Mouse (Mus musculus) gastrocnemius, postnatal 14 days (tissue): Measurements from ENCODE around the gene Hormad2. TPM values are rescaled to one million over a fixed set of nuclear protein-coding genes. Genes with fewer than 3 reads are reported as not detected.

Experiments used
- DNase-seq: peaks from one replicate; pipeline ENCODE4 v3.0.0; 2021; ENCODE audit warnings: mixed read lengths
- intact Hi-C: fragments of 180-260 bp; cut with DNase I; formaldehyde crosslinking; loops from one replicate; pipeline ENCODE4 v1.15.1; 2025; ENCODE audit warnings: low total_unique reads
- total RNA-seq, 2 experiments: library from RNA; stranded (reverse); gene quantifications; 2 replicates each; pipeline ENCODE4 v1.2.3; 2021

Gene Hormad2
- total RNA-seq, 2 experiments from 2014 or later, result not detected

DNA sequence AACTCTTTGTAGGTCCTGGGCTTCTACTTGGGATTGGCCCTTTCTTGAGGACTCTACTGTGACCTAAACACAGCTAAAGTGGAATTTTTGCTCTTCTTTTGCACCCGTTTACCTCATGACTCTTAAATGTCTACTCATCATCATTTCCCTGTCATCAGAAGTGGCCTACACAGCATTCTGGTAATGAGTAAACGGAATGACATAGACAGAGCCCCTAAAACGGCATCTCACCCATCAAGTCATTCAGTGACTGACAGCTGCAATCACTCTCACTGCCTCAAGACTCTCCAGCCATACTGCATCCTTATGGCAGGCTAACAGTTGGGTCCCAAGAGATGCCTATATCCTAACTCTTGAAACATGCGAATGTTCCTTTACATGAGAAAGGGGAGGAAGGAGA lies 74.5 kb downstream of the Hormad2 start:
- intact Hi-C loops, result no loop called here
- DNase-seq, result no peak

DNA sequence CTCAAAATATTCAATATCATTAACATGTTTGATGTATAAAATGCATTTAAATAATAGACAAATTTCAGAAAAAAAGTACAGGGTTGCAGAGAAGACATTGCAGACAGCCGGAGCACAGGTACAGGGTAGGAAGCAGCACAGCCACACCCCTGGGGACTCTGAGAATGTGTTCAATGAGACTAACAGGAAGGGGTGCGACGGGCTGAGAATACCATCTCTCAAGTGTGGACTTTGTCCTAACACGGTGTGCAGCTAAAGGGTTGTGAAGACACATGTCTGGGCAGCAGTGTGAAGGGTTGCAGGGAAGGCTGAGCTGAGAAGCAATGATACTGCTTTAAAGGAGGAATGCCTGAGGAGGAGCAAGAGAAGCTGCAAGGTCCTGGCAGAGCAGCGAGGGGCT lies 85.5 kb downstream of the Hormad2 start:
- no peak for DNase-seq
- intact Hi-C loops, result no loop called here

- intact Hi-C loops, result no loop called here
- no peak for DNase-seq
Measured at GRCm38 (mm10) chr11:4352637-4353036, 88.3 kb downstream of the Hormad2 start.

DNA sequence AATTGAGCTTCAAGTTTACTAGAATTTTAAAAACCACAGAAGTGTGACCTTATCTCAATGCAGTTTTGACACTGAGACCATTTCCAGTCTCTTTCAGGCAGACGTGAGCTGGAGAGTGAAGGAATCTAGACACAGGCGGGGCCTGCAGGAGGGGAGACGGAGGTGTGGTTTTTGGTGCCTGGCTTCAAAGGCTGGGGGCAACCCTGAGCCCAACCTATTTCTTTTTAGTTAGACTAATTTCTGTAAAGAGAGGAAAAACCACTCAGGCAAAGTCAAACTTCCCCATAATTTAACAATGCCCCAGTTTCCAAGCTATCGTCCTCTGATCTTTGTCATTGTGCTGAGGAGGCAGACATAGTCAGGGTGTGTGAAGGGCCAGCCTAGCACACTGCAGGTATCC lies 97.0 kb downstream of the Hormad2 start:
- intact Hi-C loops, result no loop called here
- DNase-seq, result no peak

GRCm38 (mm10) chr11:4342027-4342426 lies 98.9 kb downstream of the Hormad2 start:
- no peak for DNase-seq
- intact Hi-C loops, result no loop called here

DNA sequence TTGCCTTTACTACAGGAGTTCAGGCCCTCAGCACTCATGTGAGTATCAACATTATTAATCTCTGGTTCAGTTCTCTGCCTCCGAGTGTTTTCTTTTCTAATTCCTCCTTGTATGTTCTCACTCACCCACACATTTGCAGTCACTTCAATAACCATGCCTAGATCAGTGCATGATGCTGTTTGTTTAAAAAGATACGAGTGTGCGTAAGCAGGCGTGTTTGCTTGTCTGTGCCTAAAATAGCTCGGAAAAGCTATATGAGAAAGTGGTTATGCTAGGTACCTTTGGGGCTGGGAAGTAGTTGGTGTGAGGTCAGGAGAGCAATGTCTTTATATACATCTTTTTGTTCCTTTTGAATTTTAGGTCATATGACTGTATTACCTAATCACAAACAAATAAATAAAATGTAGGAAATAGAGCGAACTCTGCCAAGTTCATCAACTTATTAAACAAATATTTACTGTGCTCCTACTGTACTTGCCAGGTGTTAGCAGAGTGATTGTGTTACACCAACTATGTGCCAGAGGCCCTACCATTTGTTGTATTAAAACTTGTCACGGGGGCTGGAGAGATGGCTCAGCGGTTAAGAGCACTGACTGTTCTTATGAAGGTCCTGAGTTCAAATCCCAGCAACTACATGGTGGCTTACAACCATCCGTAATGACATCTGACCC lies 100.7 kb downstream of the Hormad2 start:
- intact Hi-C loops, result no loop called here
- no peak for DNase-seq

DNA sequence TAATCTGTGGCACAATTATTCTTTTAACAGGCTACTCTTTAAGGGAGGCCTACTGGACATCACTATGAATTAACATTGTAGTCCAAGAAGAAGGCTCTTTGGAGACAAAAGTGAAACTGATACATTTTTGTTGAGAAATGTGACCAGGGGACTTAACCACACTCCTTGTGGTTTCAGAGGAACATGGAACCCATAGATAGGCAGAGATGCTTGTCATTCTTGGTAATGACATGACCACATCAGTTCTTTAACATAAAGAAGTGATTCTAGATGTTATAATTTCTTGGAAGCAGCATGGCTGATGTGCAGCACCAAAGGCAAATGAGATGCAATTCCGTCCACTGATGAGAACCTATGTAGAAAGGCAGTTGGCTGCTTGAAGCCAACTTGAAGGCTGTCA lies 101.6 kb downstream of the Hormad2 start:
- intact Hi-C loops, result no loop called here

GRCm38 (mm10) chr11:4336693-4337283 lies 104.1 kb downstream of the Hormad2 start:
- no peak for DNase-seq
- intact Hi-C loops, result no loop called here

More for the DNA sequence above, 101.6 kb downstream of the Hormad2 start:
- no peak for DNase-seq

DNA sequence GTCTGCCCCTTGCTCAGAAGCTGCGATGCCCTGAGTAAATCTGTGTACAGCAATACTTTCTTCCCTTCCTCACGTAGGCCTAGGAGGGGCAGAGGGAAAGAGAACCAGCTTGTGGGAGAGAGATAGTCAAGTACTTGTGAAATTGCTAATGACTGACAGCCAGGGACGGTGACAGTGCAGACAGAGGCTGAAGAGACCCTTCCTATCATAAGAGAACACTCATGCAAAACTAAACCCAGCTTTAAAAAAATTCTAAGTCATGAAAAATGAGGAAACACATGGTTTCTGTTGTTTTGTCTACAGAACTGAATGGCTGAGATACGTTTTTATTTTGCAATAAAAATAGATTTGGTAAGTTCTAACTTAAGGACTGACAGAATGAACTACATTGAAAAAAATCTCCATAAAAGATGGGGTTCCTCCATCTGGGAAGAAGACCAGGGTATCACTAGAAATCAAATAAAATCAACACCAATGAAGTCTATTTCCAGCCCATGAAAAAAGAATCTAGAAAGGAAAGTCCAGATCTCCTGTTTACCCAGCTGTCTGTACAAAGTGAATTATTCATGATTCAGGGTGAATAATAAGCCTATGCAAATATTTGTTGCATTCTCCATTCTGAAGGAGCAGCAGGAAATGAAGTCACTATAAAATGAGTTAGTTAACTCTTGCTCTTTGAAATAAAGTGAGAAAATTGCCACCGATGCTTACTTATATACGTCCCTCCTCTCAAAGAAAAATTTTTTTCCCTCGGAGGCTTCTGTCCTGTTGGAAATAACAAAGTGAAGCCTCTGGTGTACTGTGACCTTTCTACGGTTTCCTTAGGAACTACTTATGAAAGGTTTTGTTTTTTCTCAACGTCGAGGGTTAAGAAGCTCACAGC lies 104.9 kb downstream of the Hormad2 start:
- intact Hi-C loops, result no loop called here
- DNase-seq, result no peak

- intact Hi-C loops, result no loop called here
- DNase-seq, result no peak
Measured at GRCm38 (mm10) chr11:4332961-4333360, 107.9 kb downstream of the Hormad2 start.

- intact Hi-C loops, result no loop called here
- no peak for DNase-seq
Measured at GRCm38 (mm10) chr11:4328188-4328587, 112.7 kb downstream of the Hormad2 start.

DNA sequence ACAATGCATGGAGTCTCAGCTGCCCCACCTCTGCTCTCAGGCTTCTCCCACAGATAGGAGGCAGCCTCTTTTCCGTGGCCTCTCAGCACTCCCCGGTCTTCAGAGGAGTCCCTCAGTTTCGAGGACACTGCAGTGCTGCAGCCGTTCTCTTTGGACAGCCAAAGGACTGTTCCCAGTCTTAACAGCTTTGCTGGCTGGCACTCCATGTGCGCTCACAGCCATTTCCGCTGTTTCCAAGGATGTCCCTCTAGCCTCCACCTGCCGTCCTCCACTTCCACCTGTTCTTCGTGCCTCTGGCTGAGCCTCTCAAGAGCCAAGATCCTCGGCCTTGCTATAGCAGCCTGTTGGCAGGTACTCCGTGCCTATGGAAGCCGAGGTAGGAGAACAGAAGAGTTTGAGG lies 117.4 kb downstream of the Hormad2 start:
- intact Hi-C loops, result no loop called here
- no peak for DNase-seq

DNA sequence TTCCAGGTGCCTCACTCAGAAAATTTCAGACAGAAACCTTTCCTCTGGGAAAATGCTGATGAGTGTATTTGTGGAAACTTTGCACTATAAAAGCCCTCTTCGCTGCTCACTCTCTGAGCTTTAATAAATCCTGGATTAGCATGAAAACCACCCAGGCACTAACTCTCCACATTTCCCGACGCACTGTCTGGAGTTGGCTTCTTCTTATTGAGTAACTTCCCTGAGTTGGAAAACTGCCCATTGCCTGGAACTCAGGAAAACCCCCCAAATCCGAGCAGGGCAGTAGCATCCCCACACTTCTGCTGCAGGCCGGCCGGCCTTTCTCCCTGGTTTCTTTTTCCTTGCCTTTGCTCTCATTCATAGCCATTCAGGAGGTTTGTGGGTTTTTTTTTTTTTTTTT lies 118.0 kb downstream of the Hormad2 start:
- no peak for DNase-seq
- intact Hi-C loops, result no loop called here

DNA sequence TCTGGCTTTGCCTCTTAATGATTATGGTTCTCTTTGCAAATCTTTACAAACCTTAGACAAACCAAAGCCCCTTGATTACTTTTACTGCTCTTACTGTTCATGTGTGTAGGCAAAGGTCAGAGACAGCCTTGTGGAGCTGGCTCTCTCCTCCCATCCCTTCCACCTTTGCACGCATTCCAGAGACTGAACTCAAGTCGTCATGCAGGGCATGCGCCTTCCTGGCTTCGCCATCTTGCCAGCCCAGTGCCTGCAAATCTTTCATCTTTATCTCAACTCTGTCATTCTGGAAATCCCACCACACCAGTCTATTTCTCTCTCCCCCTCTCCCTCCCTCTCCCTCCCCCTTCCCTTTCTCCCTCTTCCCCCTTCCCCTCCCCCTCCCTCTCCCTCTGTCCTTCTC lies 120.0 kb downstream of the Hormad2 start:
- no peak for DNase-seq
- intact Hi-C loops, result no loop called here

GRCm38 (mm10) chr11:4319212-4319955 lies 121.5 kb downstream of the Hormad2 start:
- DNase-seq, result no peak
- intact Hi-C loops, result no loop called here

- no peak for DNase-seq
- intact Hi-C loops, result no loop called here
Measured at GRCm38 (mm10) chr11:4318011-4318410, 122.9 kb downstream of the Hormad2 start.

DNA sequence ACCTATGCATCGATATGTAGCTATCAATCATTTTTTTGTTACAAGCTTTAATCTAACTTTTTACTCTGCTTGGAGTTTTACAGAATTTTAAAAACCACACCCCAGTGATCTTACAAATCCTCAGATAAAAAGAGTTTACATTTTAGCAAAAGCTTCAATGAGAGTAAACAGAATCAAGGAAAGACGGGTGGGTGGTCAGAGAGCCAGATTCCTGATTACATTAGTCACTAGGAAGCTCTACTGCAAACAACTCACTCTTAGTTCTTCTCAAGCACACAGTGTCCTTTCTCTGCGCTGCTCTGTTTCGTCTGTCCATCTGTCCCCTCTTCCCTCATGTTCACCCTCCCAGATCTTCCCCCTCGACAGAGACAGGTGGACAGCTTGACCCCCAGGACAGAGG lies 123.6 kb downstream of the Hormad2 start:
- intact Hi-C loops, result no loop called here
- DNase-seq, result no peak

DNA sequence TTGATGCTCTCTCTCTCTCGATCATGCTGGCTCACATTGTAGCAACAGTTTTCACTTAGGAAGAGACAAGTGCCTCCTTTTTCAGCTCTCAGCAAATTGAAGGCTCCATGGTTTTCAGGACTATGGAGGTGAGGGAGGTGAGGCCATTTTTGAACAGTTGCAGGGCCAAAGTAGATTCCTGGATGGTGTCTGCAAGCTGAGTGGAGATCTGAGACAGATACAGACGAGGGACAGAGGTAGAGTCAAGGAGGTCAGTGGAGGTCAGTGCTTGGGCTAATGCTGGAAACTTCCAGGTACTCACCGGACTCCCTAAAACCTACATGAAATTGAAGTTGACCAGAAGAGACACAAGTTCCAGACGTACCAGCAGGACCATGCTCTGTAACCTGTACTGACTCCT lies 128.7 kb downstream of the Hormad2 start:
- intact Hi-C loops, result no loop called here
- no peak for DNase-seq

GRCm38 (mm10) chr11:4310324-4310723 lies 130.6 kb downstream of the Hormad2 start:
- intact Hi-C loops, result no loop called here
- DNase-seq, result no peak

GRCm38 (mm10) chr11:4309613-4310012 lies 131.3 kb downstream of the Hormad2 start:
- intact Hi-C loops, result no loop called here

More at GRCm38 (mm10) chr11:4309613-4310012, 131.3 kb downstream of the Hormad2 start:
- no peak for DNase-seq
